Mouse (Mus musculus) lung, embryonic 16.5 days (tissue): Measurements from ENCODE around the gene Ssbp3. TPM values are rescaled to one million over a fixed set of nuclear protein-coding genes. Genes with fewer than 3 reads are reported as not detected.

Source experiments
- ATAC-seq: fragments of 200-750 bp; cut with Nextera tagmentation; 2 replicates; pipeline ENCODE4 v1.8.0; 2017; ENCODE audit warnings: low read depth, mild to moderate bottlenecking, moderate library complexity
- H3K27ac ChIP-seq: fragments of 300-500 bp; sonication (generic); 2 replicates; pipeline ENCODE4 v1.5.1; 2014; ENCODE audit warnings: mild to moderate bottlenecking, control low read depth, low read length
- H3K27me3 ChIP-seq: fragments of 300-500 bp; sonication (generic); 2 replicates; pipeline ENCODE4 v1.6.1; 2014; ENCODE audit warnings: low read depth, low read length, mixed read lengths; ENCODE audit not compliant: control insufficient read depth, insufficient read depth
- H3K36me3 ChIP-seq: fragments of 300-500 bp; sonication (generic); 2 replicates; pipeline ENCODE4 v1.6.1; 2014; ENCODE audit warnings: low read length; ENCODE audit not compliant: control insufficient read depth, insufficient read depth
- H3K4me1 ChIP-seq: fragments of 300-500 bp; sonication (generic); replicated peaks from 2 replicates; pipeline ENCODE4 v1.6.1; 2014; ENCODE audit warnings: low read length, mixed read lengths; ENCODE audit not compliant: control insufficient read depth, insufficient read depth
- H3K4me2 ChIP-seq: fragments of 300-500 bp; sonication (generic); 2 replicates; pipeline ENCODE4 v1.6.1; 2014; ENCODE audit warnings: low read depth, low read length, control low read depth
- H3K4me3 ChIP-seq: fragments of 300-500 bp; sonication (generic); 2 replicates; pipeline ENCODE4 v1.5.1; 2014; ENCODE audit warnings: mild to moderate bottlenecking, low read length, control low read depth
- H3K9ac ChIP-seq: fragments of 300-500 bp; sonication (generic); 2 replicates; pipeline ENCODE4 v1.6.1; 2014; ENCODE audit warnings: low read length, control low read depth
- H3K9me3 ChIP-seq: fragments of 300-500 bp; sonication (generic); 2 replicates; pipeline ENCODE4 v1.6.1; 2016; ENCODE audit warnings: low read length; ENCODE audit not compliant: control insufficient read depth
- WGBS: fragments of 180-500 bp; shearing (Covaris S2); extraction: QIAGEN DNeasy Blood & Tissue Kit; methylation state at CpG from one replicate; pipeline ENCODE4 v1.1.7; 2014; 5-methylcytosine and 5-hydroxymethylcytosine counted together
- polyA plus RNA-seq: library from polyadenylated mRNA; unstranded; fragments of >200 nt; fragmentation: Nextera tagmentation; extraction: Ambion mirVana; gene quantifications from 2 replicates; pipeline ENCODE4 v1.2.1, GENCODE M21; 2015

Gene Ssbp3
- polyA plus RNA-seq, 1 experiment from 2014 or later, result 61.7 TPM

DNA sequence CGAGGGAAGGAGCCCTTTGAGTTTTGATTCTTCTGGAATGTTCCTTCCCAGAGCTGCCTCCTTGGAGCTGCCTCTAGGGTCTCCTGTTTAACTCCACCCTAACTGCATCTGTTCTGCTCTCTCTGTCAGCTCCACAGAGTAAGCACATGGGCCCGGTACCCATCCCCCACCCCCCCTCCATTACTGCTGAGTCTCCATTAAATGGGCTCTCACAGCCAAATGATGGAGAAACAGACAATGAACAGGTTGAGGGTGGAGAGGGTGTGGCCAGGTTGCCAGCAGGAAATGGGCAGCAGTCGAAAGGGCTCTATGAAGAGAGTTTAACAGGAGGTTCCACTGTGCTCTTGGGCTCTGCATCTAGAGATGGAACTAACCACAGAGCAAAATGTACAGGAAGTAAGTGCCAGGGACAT, 41.0 kb upstream of the Ssbp3 start:
- Histone ChIP-seq H3K4me2 (no peak overlapping the region), H3K9ac (no peak overlapping the region), H3K27ac (no peak overlapping the region), H3K4me3 (no peak overlapping the region), H3K36me3 (no peaks in the 10 kb centered on the region), H3K9me3 (no peaks in the 10 kb centered on the region; the same call in 1 of the 2 replicates), H3K4me1 (peaks cover 32% of the 10 kb centered on the region), H3K27me3 (no peaks in the 10 kb centered on the region)
- no peak for ATAC-seq
- WGBS, result 33% methylated on average over 3 of the region's 3 CpGs

- Histone ChIP-seq H3K27ac (no peak overlapping the region), H3K9me3 (no peaks in the 10 kb centered on the region; the same call in 1 of the 2 replicates), H3K4me1 (peaks cover 26% of the 10 kb centered on the region), H3K4me3 (no peak overlapping the region), H3K9ac (no peak overlapping the region), H3K36me3 (no peaks in the 10 kb centered on the region), H3K4me2 (no peak overlapping the region), H3K27me3 (no peaks in the 10 kb centered on the region)
- WGBS, result 57% methylated on average over 2 of the region's 2 CpGs
- ATAC-seq, result no peak
These were observed 39.9 kb upstream of the Ssbp3 start for GRCm38 (mm10) chr4:106870556-106870955.

- no peaks in the 10 kb centered on the region for H3K36me3 ChIP-seq
- WGBS, result 89% methylated on average over 7 of the region's 7 CpGs
- H3K4me2 ChIP-seq, result no peak overlapping the region
- no peaks in the 10 kb centered on the region for H3K9me3 ChIP-seq
- H3K9ac ChIP-seq, result no peak overlapping the region
- no peak overlapping the region for H3K27ac ChIP-seq
- H3K4me3 ChIP-seq, result no peak overlapping the region
- H3K4me1 ChIP-seq, result peaks cover 2% of the 10 kb centered on the region; the same call in 1 of the 2 replicates
- no peaks in the 10 kb centered on the region for H3K27me3 ChIP-seq
- ATAC-seq, result no peak
These were observed 36.0 kb upstream of the Ssbp3 start for GRCm38 (mm10) chr4:106874501-106874900.

- Histone ChIP-seq H3K9ac (no peak overlapping the region), H3K4me2 (no peak overlapping the region), H3K4me3 (no peak overlapping the region), H3K4me1 (no peaks in the 10 kb centered on the region), H3K9me3 (peaks cover 4% of the 10 kb centered on the region; the same call in 1 of the 2 replicates), H3K27me3 (no peaks in the 10 kb centered on the region), H3K27ac (no peak overlapping the region), H3K36me3 (no peaks in the 10 kb centered on the region)
- 66% methylated on average over 6 of the region's 6 CpGs for WGBS
- ATAC-seq, result no peak
These were observed 29.4 kb upstream of the Ssbp3 start for GRCm38 (mm10) chr4:106881101-106881500.

DNA sequence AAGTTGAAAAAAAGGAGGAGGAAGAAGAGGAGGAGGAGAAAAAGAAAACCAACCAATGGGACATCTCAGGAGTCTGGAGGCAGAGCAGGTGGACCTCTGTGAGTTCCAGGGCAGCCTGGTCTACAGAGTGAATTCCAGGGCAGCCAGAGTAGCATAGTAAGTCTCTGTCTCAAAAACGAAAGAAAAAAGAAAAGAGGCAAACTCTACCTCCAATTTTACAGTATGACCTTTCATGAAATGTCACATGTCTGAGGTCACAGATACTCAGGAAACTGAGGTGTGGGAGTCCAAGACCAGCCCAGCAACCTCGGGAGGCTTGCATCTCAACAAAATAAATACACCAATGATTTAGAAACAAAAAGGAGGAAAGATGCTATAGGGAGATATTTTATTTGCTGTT, 27.4 kb upstream of the Ssbp3 start:
- H3K27me3 ChIP-seq, result no peaks in the 10 kb centered on the region
- H3K36me3 ChIP-seq, result no peaks in the 10 kb centered on the region
- WGBS, result 60% methylated on average over 2 of the region's 2 CpGs
- no peak overlapping the region for H3K27ac ChIP-seq
- no peaks in the 10 kb centered on the region for H3K4me1 ChIP-seq
- H3K4me2 ChIP-seq, result no peak overlapping the region
- no peak overlapping the region for H3K4me3 ChIP-seq
- peaks cover 4% of the 10 kb centered on the region; the same call in 1 of the 2 replicates for H3K9me3 ChIP-seq
- H3K9ac ChIP-seq, result no peak overlapping the region
- no peak for ATAC-seq

- Histone ChIP-seq H3K36me3 (no peaks in the 10 kb centered on the region), H3K27me3 (no peaks in the 10 kb centered on the region), H3K4me3 (no peak overlapping the region), H3K4me1 (no peaks in the 10 kb centered on the region), H3K9ac (no peak overlapping the region), H3K27ac (no peak overlapping the region), H3K9me3 (peaks cover 4% of the 10 kb centered on the region; the same call in 1 of the 2 replicates), H3K4me2 (no peak overlapping the region)
- WGBS, result 53% methylated on average over 10 of the region's 10 CpGs
- no peak for ATAC-seq
These were observed 24.0 kb upstream of the Ssbp3 start for GRCm38 (mm10) chr4:106886307-106887085.

GRCm38 (mm10) chr4:106896086-106896485, 14.4 kb upstream of the Ssbp3 start:
- H3K4me1 ChIP-seq, result no peaks in the 10 kb centered on the region
- WGBS, result 76% methylated on average over 8 of the region's 8 CpGs
- no peak overlapping the region for H3K4me2 ChIP-seq
- no peaks in the 10 kb centered on the region for H3K27me3 ChIP-seq
- ATAC-seq, result no peak
- H3K4me3 ChIP-seq, result no peak overlapping the region
- H3K36me3 ChIP-seq, result no peaks in the 10 kb centered on the region
- no peak overlapping the region for H3K9ac ChIP-seq
- no peak overlapping the region for H3K27ac ChIP-seq
- H3K9me3 ChIP-seq, result 0 out of 2 replicates have a peak, but pooled peaks cover 3% of the 10 kb centered on the region

- no peak for ATAC-seq
- H3K4me3 ChIP-seq, result no peak overlapping the region
- no peak overlapping the region for H3K9ac ChIP-seq
- WGBS, result 47% methylated on average over 5 of the region's 5 CpGs
- H3K4me1 ChIP-seq, result 0 out of 2 replicates have a peak, but pooled peaks cover 2% of the 10 kb centered on the region
- H3K27me3 ChIP-seq, result no peaks in the 10 kb centered on the region
- no peaks in the 10 kb centered on the region for H3K36me3 ChIP-seq
- no peak overlapping the region for H3K4me2 ChIP-seq
- H3K9me3 ChIP-seq, result no peaks in the 10 kb centered on the region
- no peak overlapping the region for H3K27ac ChIP-seq
These were observed 11.6 kb upstream of the Ssbp3 start for GRCm38 (mm10) chr4:106898923-106899322.

GRCm38 (mm10) chr4:106899471-106899870, 11.0 kb upstream of the Ssbp3 start:
- 69% methylated on average over 3 of the region's 3 CpGs for WGBS
- Histone ChIP-seq H3K4me3 (no peak overlapping the region), H3K9me3 (no peaks in the 10 kb centered on the region), H3K4me1 (peaks cover 2% of the 10 kb centered on the region; the same call in 1 of the 2 replicates), H3K27ac (no peak overlapping the region), H3K4me2 (no peak overlapping the region), H3K36me3 (no peaks in the 10 kb centered on the region), H3K9ac (no peak overlapping the region), H3K27me3 (no peaks in the 10 kb centered on the region)
- ATAC-seq, result no peak
